Mouse (Mus musculus) cerebellum, adult 2 months (tissue): Measurements from ENCODE around the gene Dlg3. TPM values are rescaled to one million over a fixed set of nuclear protein-coding genes. Genes with fewer than 3 reads are reported as not detected.

ENCODE experiments used
- DNase-seq, 2 experiments: peaks; one replicate each; pipeline ENCODE4 v3.0.0; 2021
- H3K27ac ChIP-seq: fragments of 200-500 bp; 2 replicates; pipeline ENCODE4 v1.5.1; 2012; ENCODE audit warnings: low read length, control low read depth, inconsistent platforms; ENCODE audit not compliant: insufficient read depth
- H3K27me3 ChIP-seq: fragments of 200-500 bp; 2 replicates; pipeline ENCODE4 v1.6.1; 2012; ENCODE audit warnings: inconsistent platforms, mild to moderate bottlenecking, low read length, moderate library complexity; ENCODE audit not compliant: control insufficient read depth, insufficient read depth
- H3K4me1 ChIP-seq: fragments of 200-500 bp; 2 replicates; pipeline ENCODE4 v1.6.1; 2011; ENCODE audit warnings: low read length; ENCODE audit not compliant: control insufficient read depth, insufficient read depth
- H3K4me3 ChIP-seq: fragments of 200-500 bp; replicated peaks from 2 replicates; pipeline ENCODE3; 2011; ENCODE audit warnings: mild to moderate bottlenecking, low read depth, low read length, control low read depth; ENCODE audit not compliant: insufficient read depth
- CTCF ChIP-seq: fragments of 200-500 bp; IDR thresholded peaks from 2 replicates; pipeline ENCODE4 v1.5.1; 2011; ENCODE audit warnings: low read depth, mild to moderate bottlenecking, control low read depth, low read length, moderate library complexity, borderline replicate concordance; ENCODE audit not compliant: insufficient read depth
- POLR2A ChIP-seq: fragments of 200-500 bp; IDR thresholded peaks from 2 replicates; pipeline ENCODE4 v1.6.1; 2011; ENCODE audit warnings: low read length, control low read depth, borderline replicate concordance; ENCODE audit not compliant: insufficient read depth
- WGBS: fragments of 180-500 bp; shearing (Covaris S2); methylation state at CpG from one replicate; pipeline ENCODE4 v1.1.7; 2018; 5-methylcytosine and 5-hydroxymethylcytosine counted together
- polyA plus RNA-seq: library from polyadenylated mRNA; depleted of rRNA; stranded (reverse); fragments of >200 nt; gene quantifications from 2 replicates; pipeline ENCODE4 v1.2.3, GENCODE M21; 2012

Gene Dlg3
- polyA plus RNA-seq, 1 experiment: 50.1 TPM

- Histone ChIP-seq H3K4me3 (peak overlapping the region; percentile 68), H3K27me3 (no peaks in the 10 kb centered on the region), H3K27ac (peak overlapping the region; percentile 76), H3K4me1 (no peaks in the 10 kb centered on the region)
- TF ChIP-seq POLR2A: no peak
- peak; percentile 73 to 82 for DNase-seq
- WGBS: 11% methylated on average over 43 of the region's 49 CpGs
Observed at GRCm38 (mm10) chrX:100776985-100777654, 9.6 kb downstream of the Dlg3 start.

DNA sequence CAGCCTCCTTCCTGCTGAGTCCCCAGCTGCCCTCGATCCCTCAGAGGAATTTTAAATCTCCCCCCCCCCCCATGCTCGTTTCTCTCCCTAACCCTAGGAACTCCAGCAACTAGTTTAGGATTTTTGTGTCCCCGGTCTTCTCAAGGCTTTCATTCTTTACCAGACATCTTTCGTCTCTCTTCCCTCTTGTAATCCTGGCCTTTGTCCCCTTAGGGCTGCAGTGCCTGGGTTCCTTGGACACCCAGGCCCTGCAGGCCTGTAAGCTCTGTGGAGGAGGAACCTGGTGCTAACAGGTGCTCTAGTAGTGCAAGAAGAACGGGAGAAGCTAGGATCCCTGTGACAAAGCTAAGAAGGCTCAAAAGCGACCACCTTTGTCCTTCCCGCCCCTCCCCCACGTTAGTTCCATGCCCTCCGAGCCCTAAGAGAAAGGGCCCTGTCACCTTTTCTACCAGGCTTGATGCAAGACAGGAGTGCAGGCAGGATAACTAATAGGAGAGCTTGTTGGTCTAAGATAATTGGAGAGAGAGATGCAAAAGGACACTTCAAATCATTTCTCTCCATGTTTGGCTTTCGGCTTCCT is 10.2 kb downstream of the Dlg3 start:
- Histone ChIP-seq H3K27ac (peak overlapping the region; percentile 71; the same call in 1 of the 2 replicates), H3K4me1 (no peaks in the 10 kb centered on the region), H3K4me3 (peak overlapping the region; percentile 68), H3K27me3 (no peaks in the 10 kb centered on the region)
- TF ChIP-seq CTCF (no peak), POLR2A (no peak)
- peak in 1 of 2 experiments; percentile 10 for DNase-seq
- WGBS: 22% methylated on average over 10 of the region's 10 CpGs

- H3K4me3 ChIP-seq: no peak overlapping the region
- no peaks in the 10 kb centered on the region for H3K4me1 ChIP-seq
- H3K27ac ChIP-seq: no peak overlapping the region
- no peak for DNase-seq
- WGBS: 58% methylated on average over 5 of the region's 5 CpGs
- no peak for TF ChIP-seq CTCF
- no peak for TF ChIP-seq POLR2A
- no peaks in the 10 kb centered on the region for H3K27me3 ChIP-seq
Observed at GRCm38 (mm10) chrX:100778397-100778796, 10.9 kb downstream of the Dlg3 start.

GRCm38 (mm10) chrX:100789322-100789721 is 21.8 kb downstream of the Dlg3 start:
- H3K4me1 ChIP-seq: no peaks in the 10 kb centered on the region
- H3K27me3 ChIP-seq: no peaks in the 10 kb centered on the region
- DNase-seq: no peak
- 87% methylated on average over 4 of the region's 4 CpGs for WGBS
- H3K4me3 ChIP-seq: no peak overlapping the region
- H3K27ac ChIP-seq: no peak overlapping the region
- TF ChIP-seq CTCF: no peak

GRCm38 (mm10) chrX:100796041-100796740 is 28.7 kb downstream of the Dlg3 start:
- 29% methylated on average over 6 of the region's 6 CpGs for WGBS

GRCm38 (mm10) chrX:100796741-100797090 is 29.2 kb downstream of the Dlg3 start:
- TF ChIP-seq CTCF: no peak
- no peak for TF ChIP-seq POLR2A
- H3K27me3 ChIP-seq: no peaks in the 10 kb centered on the region
- DNase-seq: no peak
- no peak overlapping the region for H3K4me3 ChIP-seq
- H3K4me1 ChIP-seq: peaks cover 11% of the 10 kb centered on the region
- 52% methylated on average over 3 of the region's 3 CpGs for WGBS
- H3K27ac ChIP-seq: peak overlapping the region; percentile 53; the same call in 1 of the 2 replicates

More at GRCm38 (mm10) chrX:100796041-100796740, 28.7 kb downstream of the Dlg3 start:
- Histone ChIP-seq H3K27ac (peak overlapping the region; percentile 84; the same call in 1 of the 2 replicates), H3K4me3 (no peak overlapping the region), H3K4me1 (peaks cover 11% of the 10 kb centered on the region), H3K27me3 (no peaks in the 10 kb centered on the region)
- peak; percentile 51 to 78 for DNase-seq
- no peak for TF ChIP-seq CTCF
- TF ChIP-seq POLR2A: no peak

GRCm38 (mm10) chrX:100797370-100797769 is 29.8 kb downstream of the Dlg3 start:
- TF ChIP-seq CTCF (no peak), POLR2A (no peak)
- Histone ChIP-seq H3K4me3 (no peak overlapping the region), H3K4me1 (peaks cover 11% of the 10 kb centered on the region), H3K27me3 (no peaks in the 10 kb centered on the region), H3K27ac (no peak overlapping the region)
- WGBS: 87% methylated on average over 4 of the region's 4 CpGs
- no peak for DNase-seq
